Mouse (Mus musculus) CD4-positive, CD25-positive, alpha-beta regulatory T cell, adult 2 months (primary cell): ENCODE measurements around the gene 1700029P11Rik.

Experiments
- DNase-seq: peaks from one replicate; pipeline ENCODE4 v3.0.0-alpha.2; 2012; ENCODE audit warnings: low read depth, low spot score

The 1700029P11Rik gene

DNA sequence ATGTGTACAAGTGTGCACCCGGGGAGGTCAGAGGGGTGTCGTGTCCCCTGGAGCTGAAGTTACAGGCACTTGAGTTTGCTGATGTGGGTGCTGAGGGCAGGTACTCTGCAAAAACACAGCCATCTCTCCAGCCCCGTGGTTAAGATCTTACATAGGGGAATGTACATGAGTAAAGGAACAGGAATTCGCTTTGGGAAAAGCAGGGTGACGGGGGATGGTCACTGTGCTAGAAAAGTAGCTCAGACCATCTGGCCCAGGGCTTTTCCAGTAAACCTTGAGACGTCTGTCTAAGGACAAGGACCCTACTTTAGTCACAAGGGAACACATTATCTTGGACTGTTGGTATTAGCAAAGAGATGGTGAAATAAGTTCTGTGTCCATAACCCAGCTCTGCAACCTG, 31.6 kb downstream of the 1700029P11Rik start:
- no peak for DNase-seq

DNA sequence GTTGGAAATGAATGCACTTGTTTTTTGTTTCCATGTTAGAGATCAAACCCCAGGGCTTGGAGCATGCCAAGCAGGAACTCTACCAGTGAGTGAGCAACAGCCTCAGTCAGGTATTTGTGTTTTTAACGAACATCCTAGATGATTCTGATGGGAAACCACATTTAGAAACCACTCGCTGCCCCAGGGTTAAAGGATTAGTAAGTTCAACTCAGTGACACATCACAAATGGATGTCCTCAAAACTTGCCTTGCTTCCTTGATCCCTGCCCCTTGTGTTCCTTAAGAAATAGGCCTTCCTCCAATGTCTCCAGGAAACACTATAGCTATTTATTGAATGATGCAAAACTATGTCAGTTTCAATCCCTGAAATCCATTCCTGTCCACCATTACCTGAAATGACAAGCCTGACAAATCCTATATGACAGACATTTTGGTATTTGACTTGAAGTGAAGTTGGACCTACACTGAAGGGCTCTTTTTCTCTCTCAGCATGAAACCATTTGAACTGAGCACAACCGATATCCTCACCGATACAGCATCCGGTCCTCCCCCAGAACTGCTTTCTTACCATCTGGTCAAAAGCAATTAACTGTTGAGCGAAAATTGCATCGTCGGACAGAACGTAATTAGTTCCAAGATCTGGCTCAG, 34.5 kb downstream of the 1700029P11Rik start:
- peak; percentile 45 for DNase-seq

DNA sequence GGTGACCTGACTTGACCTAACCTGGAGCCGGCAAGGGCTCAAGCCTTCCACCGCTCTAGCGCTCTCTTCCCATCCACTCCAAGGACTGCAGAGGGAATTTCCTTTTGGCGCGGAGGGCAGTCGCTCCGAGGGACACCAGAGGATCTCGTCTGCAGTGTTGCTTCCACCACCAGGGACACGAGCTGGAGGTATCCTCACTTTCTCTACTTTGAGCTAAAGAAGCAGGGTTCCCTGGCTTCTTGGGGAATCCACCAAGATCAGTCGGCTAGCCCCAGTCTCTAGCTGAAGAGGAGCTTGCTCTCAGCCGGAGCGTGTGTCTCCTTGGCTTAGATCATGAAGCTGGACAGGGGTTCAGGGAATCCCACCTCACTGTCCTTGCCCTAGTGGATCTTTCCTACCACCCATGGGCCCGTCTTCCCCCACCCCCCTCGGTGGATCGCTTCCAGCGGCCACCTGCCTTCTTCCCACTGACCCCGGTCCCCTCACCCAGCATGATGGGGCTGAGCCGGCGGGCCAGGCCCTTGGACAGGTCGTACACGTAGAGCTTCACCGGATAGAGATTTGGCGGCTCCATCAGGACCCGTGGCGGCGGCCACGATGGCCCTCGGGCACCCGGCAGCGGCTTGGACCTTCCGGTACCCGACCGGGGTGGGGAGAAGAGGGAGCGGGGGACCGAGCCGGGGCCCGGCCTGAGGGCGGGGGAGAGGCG, 35.2 kb downstream of the 1700029P11Rik start:
- peak; percentile 54 for DNase-seq

DNA sequence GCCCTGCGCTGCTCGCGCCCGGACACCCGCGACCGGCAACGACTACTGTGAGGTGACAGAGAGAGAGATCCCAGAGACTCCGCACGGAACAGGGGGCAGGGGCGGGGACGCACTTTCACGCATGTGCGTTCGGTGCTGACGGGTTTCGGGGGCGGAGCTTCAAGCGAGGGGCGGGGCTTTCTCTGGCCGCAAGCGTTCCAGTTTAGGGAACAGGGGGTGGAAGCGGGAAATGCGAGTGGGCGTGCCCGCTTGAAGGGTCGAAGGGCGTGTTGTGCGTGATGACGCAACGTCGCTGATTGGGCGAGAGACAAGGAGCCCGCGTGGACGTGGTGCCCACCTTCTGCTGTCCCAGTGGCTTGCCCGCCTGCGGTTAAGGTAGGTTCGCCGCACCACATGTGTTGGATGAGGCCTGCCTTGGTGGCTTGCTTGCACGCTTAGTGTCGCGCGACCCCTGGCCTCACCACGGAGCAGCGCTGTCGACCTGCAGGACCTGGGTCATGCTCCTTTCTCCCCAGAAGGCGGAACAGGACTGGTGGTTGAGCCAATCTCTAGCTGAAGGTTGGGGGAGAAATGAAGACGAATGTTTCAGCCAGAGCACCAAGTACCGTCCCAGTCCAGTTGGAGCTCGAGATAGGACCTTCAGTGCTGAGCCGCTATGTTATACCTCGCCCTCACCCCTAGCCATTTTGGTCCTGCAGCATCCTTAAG, 35.9 kb downstream of the 1700029P11Rik start:
- DNase-seq, result peak; percentile 99

DNA sequence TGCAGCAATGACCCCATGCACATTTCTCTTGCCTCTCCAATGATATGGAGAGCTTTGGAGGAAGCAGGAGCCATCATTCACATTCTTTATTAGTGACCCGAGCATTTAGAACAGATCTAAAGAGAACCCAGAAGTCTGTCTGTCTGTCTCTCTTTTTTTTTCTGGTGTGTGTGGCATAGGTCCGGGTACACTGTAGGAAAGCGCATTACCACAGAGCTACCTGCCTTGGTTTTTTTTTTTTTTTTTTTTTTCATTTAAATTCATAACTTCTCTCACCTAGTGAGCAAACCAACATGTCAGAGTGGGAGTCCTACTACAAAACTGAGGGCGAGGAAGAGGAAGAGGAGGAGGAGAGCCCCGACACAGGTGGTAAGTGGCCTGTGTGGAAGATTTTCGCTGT, 36.5 kb downstream of the 1700029P11Rik start:
- DNase-seq, result no peak

DNA sequence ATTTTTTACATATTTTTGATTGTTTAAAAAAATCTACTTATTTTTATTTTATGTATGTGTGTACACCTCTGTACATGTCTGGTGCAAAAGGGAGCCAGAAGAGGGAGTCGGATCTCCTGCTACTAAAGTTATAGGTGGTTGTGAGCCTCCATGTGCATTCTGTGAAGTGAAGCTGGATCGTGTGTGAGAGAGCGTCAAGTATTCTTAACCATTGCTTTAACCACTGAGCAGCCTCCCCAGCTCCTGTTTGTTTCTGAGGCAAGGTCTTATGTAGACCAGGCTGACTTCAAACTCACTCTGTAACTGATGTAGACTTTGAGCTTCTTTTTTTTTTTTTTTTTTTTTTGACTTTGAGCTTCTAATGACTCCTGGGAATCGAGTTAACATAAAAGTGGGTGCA, 37.1 kb downstream of the 1700029P11Rik start:
- peak; percentile 14 for DNase-seq

DNA sequence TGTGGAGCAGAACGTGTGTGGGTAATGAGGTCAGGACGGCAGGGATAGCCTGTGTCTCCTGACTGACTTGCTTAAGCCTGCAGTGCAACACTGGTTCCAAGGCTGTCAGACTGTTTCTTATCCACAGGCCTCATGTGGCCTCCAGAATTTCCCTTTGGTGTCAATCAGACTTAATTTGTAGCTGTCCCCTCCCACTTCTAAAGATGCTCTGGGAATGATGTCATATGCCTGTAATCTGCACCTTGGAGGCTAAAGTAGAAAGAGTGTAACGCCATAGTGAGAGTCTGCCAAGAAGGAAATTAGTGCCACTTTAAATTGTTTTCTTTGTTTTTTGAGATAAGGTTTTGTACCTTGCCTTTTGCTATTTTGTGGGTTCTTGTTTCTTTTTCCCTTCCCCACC, 38.9 kb downstream of the 1700029P11Rik start:
- no peak for DNase-seq

DNA sequence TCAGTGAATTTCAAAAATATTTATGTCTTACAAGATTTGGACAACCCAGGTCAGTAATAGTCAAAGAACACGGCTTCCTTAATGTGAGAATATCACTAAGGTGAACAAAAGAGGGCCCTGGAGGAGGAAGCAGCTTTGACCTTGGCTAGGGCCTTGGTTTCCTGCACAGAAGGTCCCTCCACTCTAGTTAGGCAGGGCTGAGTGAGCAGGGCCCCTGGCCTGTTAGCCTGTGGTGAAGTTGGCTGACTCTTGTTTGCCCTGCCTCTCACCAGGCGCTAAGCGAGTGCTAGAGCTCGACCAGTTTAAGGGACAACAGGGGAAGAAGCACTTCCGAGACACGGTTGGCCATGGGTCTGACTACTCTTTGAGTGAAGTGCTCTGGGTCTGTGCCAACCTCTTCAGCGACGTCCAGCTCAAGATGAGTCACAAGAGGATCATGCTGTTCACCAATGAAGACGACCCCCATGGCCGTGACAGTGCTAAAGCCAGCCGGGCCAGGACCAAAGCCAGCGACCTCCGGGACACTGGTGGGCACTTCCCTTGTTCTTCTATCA, 42.3 kb downstream of the 1700029P11Rik start:
- DNase-seq, result no peak

DNA sequence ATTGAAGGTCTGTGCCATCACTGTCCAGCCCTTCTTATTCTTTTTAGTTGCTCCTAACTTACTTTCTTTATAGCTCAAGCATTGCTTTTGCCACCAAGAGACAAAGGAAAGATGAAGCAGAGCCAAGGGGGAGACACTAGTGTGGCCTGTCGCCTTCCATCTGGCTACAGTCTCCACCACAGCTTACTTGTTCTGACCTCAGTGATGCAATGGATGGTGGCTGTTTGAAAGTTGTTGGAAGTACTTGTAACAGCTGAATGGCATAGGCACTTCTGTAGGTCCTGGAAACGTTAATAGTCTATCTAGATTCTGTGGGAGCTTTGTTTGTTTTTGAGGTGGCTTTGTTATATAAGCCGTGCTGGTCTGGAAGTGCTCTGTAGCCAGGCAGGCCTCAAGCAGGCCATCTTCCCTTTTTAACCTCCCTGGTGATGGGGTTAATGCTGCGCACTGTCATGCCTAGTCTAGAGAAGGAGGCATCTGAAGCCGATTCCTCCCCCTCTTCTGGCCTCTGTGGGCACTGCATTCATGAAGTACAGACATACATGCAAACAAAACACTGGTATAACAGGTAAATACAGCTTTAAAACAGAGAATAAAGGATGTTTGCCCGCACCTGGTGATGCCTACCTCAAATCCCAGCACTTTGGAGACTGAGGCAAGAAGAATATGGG, 43.8 kb downstream of the 1700029P11Rik start:
- no peak for DNase-seq

DNA sequence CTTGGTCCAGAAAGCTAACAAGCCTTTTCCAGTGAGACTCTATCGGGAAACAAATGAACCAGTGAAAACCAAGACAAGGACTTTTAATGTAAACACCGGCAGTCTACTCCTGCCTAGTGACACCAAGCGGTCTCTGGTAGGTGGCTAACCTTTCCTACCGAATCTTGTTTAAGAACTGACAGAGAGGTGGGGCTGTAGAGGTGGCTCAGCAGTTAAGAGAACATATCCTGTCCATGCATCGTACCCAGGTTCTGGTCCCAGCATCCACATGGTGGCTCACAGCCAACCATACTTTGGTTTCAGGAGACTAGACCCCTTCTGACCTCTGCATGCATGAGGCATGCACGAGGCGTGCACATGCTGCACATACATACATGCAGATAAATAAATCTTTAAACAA, 46.9 kb downstream of the 1700029P11Rik start:
- DNase-seq, result no peak

DNA sequence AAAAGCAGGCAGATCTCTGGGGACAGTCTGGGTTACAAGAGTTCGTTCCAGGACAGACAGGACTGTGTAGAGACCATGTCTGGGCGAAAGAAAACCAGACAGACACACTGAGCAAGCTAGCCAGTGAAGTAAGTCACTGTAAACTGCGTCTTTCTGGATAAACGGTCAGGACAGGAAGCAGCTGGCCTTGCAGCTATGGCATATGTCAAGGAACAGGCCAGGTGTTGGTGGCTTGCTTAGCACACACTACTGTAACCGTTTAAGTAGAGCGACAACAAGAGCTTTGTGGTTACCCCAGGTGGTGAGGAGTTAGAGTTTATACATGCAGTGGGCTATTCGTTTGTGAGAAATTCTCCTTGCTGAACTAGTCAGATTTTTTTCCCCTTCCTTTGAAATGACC, 47.4 kb downstream of the 1700029P11Rik start:
- no peak for DNase-seq
